ENCODE assay signal across 14 mouse cellular contexts in genomic region chr5:90507411-90507949, GRCm38 (mm10). TPM values are rescaled to one million over a fixed set of nuclear protein-coding genes. Genes with fewer than 3 reads are reported as not detected.
A peak's percentile ranks its signal among the peaks of the same experiment; 100 is the strongest.
DNase-seq lines count a peak whose midpoint lies in the region; ATAC-seq lines count a peak whose summit lies in the region.
"Had no signal": no experiment of that assay in that cellular context is flagged by ENCODE, and none has a peak within 500 bp of the region (broad histone marks: within the 10 kb centered on the region; RNA-seq: fewer than 3 reads in every experiment).

No protein-coding gene starts in this region.

- H3K4me1 ChIP-seq in kidney, embryonic 15.5 days: 0 out of 2 replicates have a peak, but pooled peaks cover 4% of the 10 kb centered on the region
- H3K4me1 ChIP-seq in hindbrain, embryonic 13.5 days (replicated peaks): peaks cover 3% of the 10 kb centered on the region; the same call in 1 of the 2 replicates
- H3K4me1 ChIP-seq in midbrain, embryonic 15.5 days: no peaks in the 10 kb centered on the region
- H3K4me1 ChIP-seq: neural tube, embryonic 15.5 days had no signal

- no peak overlapping the region for H3K4me2 ChIP-seq in kidney, embryonic 15.5 days
- no peak overlapping the region for H3K4me2 ChIP-seq in hindbrain, embryonic 13.5 days
- H3K4me2 ChIP-seq in midbrain, embryonic 15.5 days: no peak overlapping the region
- H3K4me2 ChIP-seq: heart, embryonic 11.5 days; neural tube, embryonic 15.5 days had no signal

- DNase-seq in kidney, adult 9 months: no peak
- peak; percentile 53 for DNase-seq in ZHBTc4 (ENCODE audit: low read depth, low spot score)
- DNase-seq in right cerebral cortex, postnatal 4 days: no peak
- no peak for DNase-seq in lung, adult 18-20 months
- DNase-seq: cerebellum, postnatal 25 days; gastrocnemius, adult 2 months had no signal

- no peaks in the 10 kb centered on the region for H3K27me3 ChIP-seq in kidney, embryonic 15.5 days
- no peaks in the 10 kb centered on the region for H3K27me3 ChIP-seq in hindbrain, embryonic 13.5 days
- no peaks in the 10 kb centered on the region for H3K27me3 ChIP-seq in midbrain, embryonic 15.5 days (replicated peaks)
- H3K27me3 ChIP-seq: neural tube, embryonic 15.5 days had no signal

- H3K9me3 ChIP-seq in kidney, embryonic 15.5 days (replicated peaks): no peaks in the 10 kb centered on the region
- no peaks in the 10 kb centered on the region for H3K9me3 ChIP-seq in hindbrain, embryonic 13.5 days
- no peaks in the 10 kb centered on the region for H3K9me3 ChIP-seq in midbrain, embryonic 15.5 days
- H3K9me3 ChIP-seq: neural tube, embryonic 15.5 days had no signal

- no peak overlapping the region for H3K9ac ChIP-seq in kidney, embryonic 15.5 days
- H3K9ac ChIP-seq in hindbrain, embryonic 13.5 days: no peak overlapping the region
- H3K9ac ChIP-seq in midbrain, embryonic 15.5 days: no peak overlapping the region
- H3K9ac ChIP-seq: neural tube, embryonic 15.5 days had no signal

- H3K36me3 ChIP-seq in kidney, embryonic 15.5 days: no peaks in the 10 kb centered on the region
- H3K36me3 ChIP-seq in hindbrain, embryonic 13.5 days: no peaks in the 10 kb centered on the region
- no peaks in the 10 kb centered on the region for H3K36me3 ChIP-seq in midbrain, embryonic 15.5 days (replicated peaks)
- H3K36me3 ChIP-seq: neural tube, embryonic 15.5 days had no signal

- H3K27ac ChIP-seq in kidney, embryonic 15.5 days: peak overlapping the region; percentile 60; the same call in 1 of the 2 replicates
- peak overlapping the region; percentile 82 for H3K27ac ChIP-seq in hindbrain, embryonic 13.5 days
- 0 out of 2 replicates have a peak overlapping the region, but pooled peaks have one; percentile 31 for H3K27ac ChIP-seq in midbrain, embryonic 15.5 days
- H3K27ac ChIP-seq: gastrocnemius, adult 2 months; neural tube, embryonic 15.5 days had no signal

- 54% methylated on average over 13 of the region's 13 CpGs for WGBS in kidney, embryonic 15.5 days
- WGBS in hindbrain, embryonic 13.5 days: 47% methylated on average over 13 of the region's 13 CpGs
- 34% methylated on average over 13 of the region's 13 CpGs for WGBS in midbrain, embryonic 15.5 days

- ATAC-seq in kidney, embryonic 15.5 days (replicated peaks; ENCODE audit: low FRiP score): peak; percentile 55
- peak; percentile 73 for ATAC-seq in hindbrain, embryonic 13.5 days (ENCODE audit: low FRiP score)
- peak; percentile 75 for ATAC-seq in midbrain, embryonic 15.5 days (replicated peaks)
- no peak for ATAC-seq in activated CD4-positive, CD25-positive, alpha-beta regulatory T cell, adult 4 months

- H3K4me3 ChIP-seq in kidney, embryonic 15.5 days (replicated peaks): no peak overlapping the region
- no peak overlapping the region for H3K4me3 ChIP-seq in hindbrain, embryonic 13.5 days
- H3K4me3 ChIP-seq in midbrain, embryonic 15.5 days: no peak overlapping the region
- H3K4me3 ChIP-seq: gastrocnemius, adult 2 months; neural tube, embryonic 15.5 days had no signal

RNA-seq across cellular contexts. Expression of gene Afm, which starts 11.3 kb away (rescaled TPM):
- polyA plus RNA-seq in kidney, embryonic 15.5 days (2015; fragmentation: Nextera tagmentation; extraction: Ambion mirVana): 7.8 and 8.0 TPM in 2 replicates
- polyA plus RNA-seq in hindbrain, embryonic 13.5 days (2015; fragmentation: Nextera tagmentation; extraction: Ambion mirVana): not detected in 2 replicates
- polyA plus RNA-seq in midbrain, embryonic 15.5 days (2015; fragmentation: Nextera tagmentation; extraction: Ambion mirVana): not detected in 2 replicates
- polyA plus RNA-seq in activated CD4-positive, CD25-positive, alpha-beta regulatory T cell, adult 4 months (2017; shearing (Covaris generic)): under 1 TPM in 1 of 2 experiments, not detected in 1; 0.21 TPM
- polyA plus RNA-seq: heart, embryonic 11.5 days; limb, embryonic 14.5 days; lung, embryonic 16.5 days; neural tube, embryonic 15.5 days had no signal

RNA-seq across cellular contexts. Expression of gene Afp, which starts 16.9 kb away (rescaled TPM):
- 119 and 206 TPM in 2 replicates for polyA plus RNA-seq in kidney, embryonic 15.5 days (2015; fragmentation: Nextera tagmentation; extraction: Ambion mirVana)
- polyA plus RNA-seq in hindbrain, embryonic 13.5 days (2015; fragmentation: Nextera tagmentation; extraction: Ambion mirVana): 0.56 and 2.2 TPM in 2 replicates
- polyA plus RNA-seq in midbrain, embryonic 15.5 days (2015; fragmentation: Nextera tagmentation; extraction: Ambion mirVana): 0.61 and 8.7 TPM in 2 replicates
- 1 to 10 TPM; 2.8 to 3.2 TPM for polyA plus RNA-seq in activated CD4-positive, CD25-positive, alpha-beta regulatory T cell, adult 4 months (2017; shearing (Covaris generic))

RNA-seq across cellular contexts. Expression of gene Alb, which starts 46.8 kb away (rescaled TPM):
- polyA plus RNA-seq in kidney, embryonic 15.5 days (2015; fragmentation: Nextera tagmentation; extraction: Ambion mirVana): 30.3 and 64.9 TPM in 2 replicates
- polyA plus RNA-seq in hindbrain, embryonic 13.5 days (2015; fragmentation: Nextera tagmentation; extraction: Ambion mirVana): 0.08 and 0.83 TPM in 2 replicates
- polyA plus RNA-seq in midbrain, embryonic 15.5 days (2015; fragmentation: Nextera tagmentation; extraction: Ambion mirVana): 0.10 and 5.6 TPM in 2 replicates
- not detected for polyA plus RNA-seq in activated CD4-positive, CD25-positive, alpha-beta regulatory T cell, adult 4 months (2017; shearing (Covaris generic))

RNA-seq across cellular contexts. Expression of gene 5830473C10Rik, which starts 53.4 kb away (rescaled TPM):
- 0.09 and 0.14 TPM in 2 replicates for polyA plus RNA-seq in kidney, embryonic 15.5 days (2015; fragmentation: Nextera tagmentation; extraction: Ambion mirVana)
- polyA plus RNA-seq in hindbrain, embryonic 13.5 days (2015; fragmentation: Nextera tagmentation; extraction: Ambion mirVana): not detected in 2 replicates
- 0.09 and 0.13 TPM in 2 replicates for polyA plus RNA-seq in midbrain, embryonic 15.5 days (2015; fragmentation: Nextera tagmentation; extraction: Ambion mirVana)
- polyA plus RNA-seq in activated CD4-positive, CD25-positive, alpha-beta regulatory T cell, adult 4 months (2017; shearing (Covaris generic)): not detected
- polyA plus RNA-seq: heart, embryonic 11.5 days had no signal

Comparison
In these comparisons a context has a peak if more than half of its experiments do, and no peak if none do; other contexts are left out.
1. H3K27ac ChIP-seq: peak in every context shown above with its lines; median percentile 82 in hindbrain, embryonic 13.5 days; 60 in kidney, embryonic 15.5 days; 31 in midbrain, embryonic 15.5 days.
2. RNA of gene Afp, which starts 16.9 kb away (polyA plus RNA-seq): 119 to 206 TPM in kidney, embryonic 15.5 days; 2.8 to 3.2 TPM in activated CD4-positive, CD25-positive, alpha-beta regulatory T cell, adult 4 months, 0.61 to 8.7 TPM in midbrain, embryonic 15.5 days and 0.56 to 2.2 TPM in hindbrain, embryonic 13.5 days; every median in the first group is over 10 times any median in the second.